Mouse (Mus musculus) forebrain, embryonic 15.5 days (tissue): ENCODE measurements around the gene Pom121l2. TPM values are rescaled to one million over a fixed set of nuclear protein-coding genes. Genes with fewer than 3 reads are reported as not detected.

ENCODE experiments used
- ATAC-seq: fragments of 200-750 bp; cut with Nextera tagmentation; replicated peaks from 2 replicates; pipeline ENCODE4 v1.8.0; 2017; ENCODE audit warnings: mild to moderate bottlenecking, moderate TSS enrichment, moderate library complexity
- H3K27ac ChIP-seq: fragments of 300-500 bp; sonication (generic); replicated peaks from 2 replicates; pipeline ENCODE4 v1.5.1; 2015; ENCODE audit warnings: mild to moderate bottlenecking, inconsistent platforms
- H3K27me3 ChIP-seq: fragments of 300-500 bp; sonication (generic); 2 replicates; pipeline ENCODE4 v1.6.1; 2015; ENCODE audit warnings: inconsistent platforms
- H3K36me3 ChIP-seq: fragments of 300-500 bp; sonication (generic); 2 replicates; pipeline ENCODE4 v1.6.1; 2015; ENCODE audit warnings: mild to moderate bottlenecking, inconsistent platforms
- H3K4me1 ChIP-seq: fragments of 300-500 bp; sonication (generic); 2 replicates; pipeline ENCODE4 v1.6.1; 2015; ENCODE audit warnings: inconsistent platforms
- H3K4me2 ChIP-seq: fragments of 300-500 bp; sonication (generic); replicated peaks from 2 replicates; pipeline ENCODE4 v1.6.1; 2015; ENCODE audit warnings: mild to moderate bottlenecking, inconsistent platforms
- H3K4me3 ChIP-seq: fragments of 300-500 bp; sonication (generic); 2 replicates; pipeline ENCODE4 v1.5.1; 2015; ENCODE audit warnings: mild to moderate bottlenecking, inconsistent platforms
- H3K9ac ChIP-seq: fragments of 300-500 bp; sonication (generic); replicated peaks from 2 replicates; pipeline ENCODE4 v1.6.1; 2015; ENCODE audit warnings: mild to moderate bottlenecking, inconsistent platforms
- H3K9me3 ChIP-seq: fragments of 300-500 bp; sonication (generic); 2 replicates; pipeline ENCODE4 v1.6.1; 2016; ENCODE audit warnings: inconsistent platforms
- WGBS: fragments of 180-500 bp; shearing (Covaris S2); methylation state at CpG from one replicate; pipeline ENCODE4 v1.1.7; 2015; ENCODE audit warnings: mixed read lengths; 5-methylcytosine and 5-hydroxymethylcytosine counted together
- polyA plus RNA-seq: library from polyadenylated mRNA; unstranded; fragments of >200 nt; fragmentation: Nextera tagmentation; extraction: Ambion mirVana; gene quantifications from 2 replicates; pipeline ENCODE4 v1.2.1, GENCODE M21; 2015

The Pom121l2 gene
- polyA plus RNA-seq, 1 experiment from 2014 or later: not detected

GRCm38 (mm10) chr13:22007121-22007510 is 26.1 kb downstream of the Pom121l2 start:
- Histone ChIP-seq H3K36me3 (no peaks in the 10 kb centered on the region), H3K27me3 (peaks cover 95% of the 10 kb centered on the region), H3K9ac (no peak overlapping the region), H3K9me3 (no peaks in the 10 kb centered on the region), H3K4me1 (peaks cover 19% of the 10 kb centered on the region), H3K4me2 (peak overlapping the region; percentile 96), H3K4me3 (peak overlapping the region; percentile 49), H3K27ac (no peak overlapping the region)
- WGBS: 3% methylated on average over 18 of the region's 18 CpGs
- no peak for ATAC-seq

GRCm38 (mm10) chr13:22007872-22008271 is 26.9 kb downstream of the Pom121l2 start:
- H3K9ac ChIP-seq: no peak overlapping the region
- no peaks in the 10 kb centered on the region for H3K9me3 ChIP-seq
- H3K4me2 ChIP-seq: no peak overlapping the region
- no peak overlapping the region for H3K27ac ChIP-seq
- 51% methylated on average over 7 of the region's 7 CpGs for WGBS
- H3K36me3 ChIP-seq: no peaks in the 10 kb centered on the region
- no peak overlapping the region for H3K4me3 ChIP-seq
- ATAC-seq: no peak
- H3K27me3 ChIP-seq: peaks cover 94% of the 10 kb centered on the region
- H3K4me1 ChIP-seq: peaks cover 19% of the 10 kb centered on the region

GRCm38 (mm10) chr13:22008707-22009106 is 27.7 kb downstream of the Pom121l2 start:
- WGBS: 72% methylated on average over 3 of the region's 3 CpGs

GRCm38 (mm10) chr13:22009642-22010041 is 28.6 kb downstream of the Pom121l2 start, which contains the start of gene Prss16:
Gene Prss16, minus strand, starts transcription at chr13:22009742.
- ATAC-seq: no peak
- Histone ChIP-seq H3K27me3 (peaks cover 91% of the 10 kb centered on the region), H3K36me3 (no peaks in the 10 kb centered on the region), H3K4me3 (no peak within 1 kb of the TSS), H3K9ac (no peak within 1 kb of the TSS), H3K4me1 (peaks cover 23% of the 10 kb centered on the region), H3K4me2 (no peak within 1 kb of the TSS), H3K9me3 (no peaks in the 10 kb centered on the region), H3K27ac (no peak within 1 kb of the TSS)
- 46% methylated on average over 7 of the region's 7 CpGs for WGBS

More at GRCm38 (mm10) chr13:22008707-22009106, 27.7 kb downstream of the Pom121l2 start:
- H3K9me3 ChIP-seq: no peaks in the 10 kb centered on the region
- H3K27ac ChIP-seq: no peak overlapping the region
- peaks cover 92% of the 10 kb centered on the region for H3K27me3 ChIP-seq
- H3K4me1 ChIP-seq: peaks cover 19% of the 10 kb centered on the region
- ATAC-seq: no peak
- H3K4me2 ChIP-seq: no peak overlapping the region
- no peak overlapping the region for H3K4me3 ChIP-seq
- no peak overlapping the region for H3K9ac ChIP-seq
- no peaks in the 10 kb centered on the region for H3K36me3 ChIP-seq

- no peak overlapping the region; the same call in 1 of the 2 replicates for H3K9ac ChIP-seq
- peaks cover 81% of the 10 kb centered on the region for H3K27me3 ChIP-seq
- 0 out of 2 replicates have a peak, but pooled peaks cover 6% of the 10 kb centered on the region for H3K4me1 ChIP-seq
- H3K4me3 ChIP-seq: no peak overlapping the region
- WGBS: 20% methylated on average over 13 of the region's 13 CpGs
- no peak for ATAC-seq
- no peak overlapping the region for H3K4me2 ChIP-seq
- H3K9me3 ChIP-seq: 0 out of 2 replicates have a peak, but pooled peaks cover 3% of the 10 kb centered on the region
- no peaks in the 10 kb centered on the region for H3K36me3 ChIP-seq
- H3K27ac ChIP-seq: no peak overlapping the region
These were observed 32.7 kb downstream of the Pom121l2 start for GRCm38 (mm10) chr13:22013716-22014115.

GRCm38 (mm10) chr13:22014411-22014845 is 33.4 kb downstream of the Pom121l2 start:
- Histone ChIP-seq H3K4me2 (no peak overlapping the region), H3K27ac (no peak overlapping the region), H3K4me1 (0 out of 2 replicates have a peak, but pooled peaks cover 6% of the 10 kb centered on the region), H3K9me3 (0 out of 2 replicates have a peak, but pooled peaks cover 3% of the 10 kb centered on the region), H3K4me3 (0 out of 2 replicates have a peak overlapping the region, but pooled peaks have one; percentile 2), H3K36me3 (no peaks in the 10 kb centered on the region), H3K27me3 (peaks cover 81% of the 10 kb centered on the region), H3K9ac (no peak overlapping the region)
- 15% methylated on average over 17 of the region's 17 CpGs for WGBS
- no peak for ATAC-seq

- WGBS: 14% methylated on average over 27 of the region's 27 CpGs
- ATAC-seq: peak; percentile 67; the same call in 1 of the 2 replicates
- Histone ChIP-seq H3K27ac (no peak overlapping the region), H3K36me3 (no peaks in the 10 kb centered on the region), H3K4me2 (no peak overlapping the region), H3K27me3 (peaks cover 80% of the 10 kb centered on the region), H3K4me3 (no peak overlapping the region), H3K9me3 (0 out of 2 replicates have a peak, but pooled peaks cover 3% of the 10 kb centered on the region), H3K9ac (no peak overlapping the region), H3K4me1 (peaks cover 18% of the 10 kb centered on the region)
These were observed 34.8 kb downstream of the Pom121l2 start for GRCm38 (mm10) chr13:22015479-22016450.

- Histone ChIP-seq H3K36me3 (no peaks in the 10 kb centered on the region), H3K4me1 (peaks cover 26% of the 10 kb centered on the region), H3K4me2 (peak overlapping the region; percentile 63), H3K27ac (no peak overlapping the region), H3K9me3 (0 out of 2 replicates have a peak, but pooled peaks cover 2% of the 10 kb centered on the region), H3K4me3 (peak overlapping the region; percentile 39), H3K9ac (peak overlapping the region; percentile 7; the same call in 1 of the 2 replicates), H3K27me3 (peaks cover 45% of the 10 kb centered on the region)
- WGBS: under 1% methylated on average over 44 of the region's 44 CpGs
- ATAC-seq: no peak
These were observed 39.2 kb downstream of the Pom121l2 start for GRCm38 (mm10) chr13:22019934-22020835.

GRCm38 (mm10) chr13:22020901-22021339 is 39.9 kb downstream of the Pom121l2 start:
- no peaks in the 10 kb centered on the region for H3K9me3 ChIP-seq
- H3K9ac ChIP-seq: no peak overlapping the region
- H3K36me3 ChIP-seq: no peaks in the 10 kb centered on the region
- ATAC-seq: peak; percentile 66; the same call in 1 of the 2 replicates
- peaks cover 31% of the 10 kb centered on the region for H3K4me1 ChIP-seq
- H3K27me3 ChIP-seq: peaks cover 40% of the 10 kb centered on the region
- no peak overlapping the region for H3K27ac ChIP-seq
- WGBS: under 1% methylated on average over 8 of the region's 8 CpGs
- H3K4me3 ChIP-seq: peak overlapping the region; percentile 39
- peak overlapping the region; percentile 63 for H3K4me2 ChIP-seq

GRCm38 (mm10) chr13:22021581-22021980 is 40.6 kb downstream of the Pom121l2 start:
- no peaks in the 10 kb centered on the region for H3K36me3 ChIP-seq
- 0 out of 2 replicates have a peak overlapping the region, but pooled peaks have one; percentile 13 for H3K9ac ChIP-seq
- ATAC-seq: no peak
- no peaks in the 10 kb centered on the region for H3K9me3 ChIP-seq
- peaks cover 34% of the 10 kb centered on the region for H3K27me3 ChIP-seq
- WGBS: under 1% methylated on average over 11 of the region's 11 CpGs
- no peak overlapping the region for H3K27ac ChIP-seq
- peaks cover 32% of the 10 kb centered on the region for H3K4me1 ChIP-seq
- H3K4me3 ChIP-seq: peak overlapping the region; percentile 39
- H3K4me2 ChIP-seq: peak overlapping the region; percentile 63

GRCm38 (mm10) chr13:22022241-22022640 is 41.2 kb downstream of the Pom121l2 start:
- H3K9ac ChIP-seq: no peak overlapping the region
- no peaks in the 10 kb centered on the region for H3K36me3 ChIP-seq
- H3K27ac ChIP-seq: no peak overlapping the region

More at GRCm38 (mm10) chr13:22022241-22022640, 41.2 kb downstream of the Pom121l2 start:
- Histone ChIP-seq H3K27me3 (peaks cover 29% of the 10 kb centered on the region), H3K4me3 (peak overlapping the region; percentile 39), H3K9me3 (no peaks in the 10 kb centered on the region), H3K4me1 (peaks cover 32% of the 10 kb centered on the region), H3K4me2 (peak overlapping the region; percentile 63)
- 0% methylated on average over 9 of the region's 9 CpGs for WGBS
- peak; percentile 48 for ATAC-seq
